Mouse (Mus musculus) kidney, embryonic 14.5 days (tissue): Measurements from ENCODE around the gene Tmppe. TPM values are rescaled to one million over a fixed set of nuclear protein-coding genes. Genes with fewer than 3 reads are reported as not detected.

ENCODE experiments used
- ATAC-seq: fragments of 200-750 bp; cut with Nextera tagmentation; 2 replicates; pipeline ENCODE4 v1.8.0; 2017; ENCODE audit warnings: moderate number of reproducible peaks, mild to moderate bottlenecking, moderate TSS enrichment, moderate library complexity; ENCODE audit not compliant: low FRiP score, low TSS enrichment
- H3K27ac ChIP-seq: fragments of 300-500 bp; sonication (generic); 2 replicates; pipeline ENCODE4 v1.5.1; 2014; ENCODE audit warnings: low read depth, mild to moderate bottlenecking, low read length, moderate library complexity, mixed read lengths
- H3K27me3 ChIP-seq: fragments of 300-500 bp; sonication (generic); 2 replicates; pipeline ENCODE4 v1.6.1; 2014; ENCODE audit warnings: mild to moderate bottlenecking, low read length; ENCODE audit not compliant: control insufficient read depth, insufficient read depth
- H3K36me3 ChIP-seq: fragments of 300-500 bp; sonication (generic); 2 replicates; pipeline ENCODE4 v1.6.1; 2014; ENCODE audit warnings: low read length, mixed read lengths; ENCODE audit not compliant: control insufficient read depth, insufficient read depth
- H3K4me1 ChIP-seq: fragments of 300-500 bp; sonication (generic); 2 replicates; pipeline ENCODE4 v1.6.1; 2014; ENCODE audit warnings: low read length, mixed read lengths; ENCODE audit not compliant: control insufficient read depth, insufficient read depth
- H3K4me2 ChIP-seq: fragments of 300-500 bp; sonication (generic); replicated peaks from 2 replicates; pipeline ENCODE4 v1.6.1; 2014; ENCODE audit warnings: low read depth, mild to moderate bottlenecking, low read length
- H3K4me3 ChIP-seq: fragments of 300-500 bp; sonication (generic); 2 replicates; pipeline ENCODE4 v1.5.1; 2014; ENCODE audit warnings: mild to moderate bottlenecking, low read length
- H3K9ac ChIP-seq: fragments of 300-500 bp; sonication (generic); 2 replicates; pipeline ENCODE4 v1.6.1; 2014; ENCODE audit warnings: low read depth, mild to moderate bottlenecking, low read length, moderate library complexity
- H3K9me3 ChIP-seq: fragments of 300-500 bp; sonication (generic); 2 replicates; pipeline ENCODE4 v1.6.1; 2016; ENCODE audit warnings: low read length; ENCODE audit not compliant: control insufficient read depth
- WGBS: fragments of 180-500 bp; shearing (Covaris S2); extraction: QIAGEN DNeasy Blood & Tissue Kit; methylation state at CpG from one replicate; pipeline ENCODE4 v1.1.7; 2014; 5-methylcytosine and 5-hydroxymethylcytosine counted together
- polyA plus RNA-seq: library from polyadenylated mRNA; unstranded; fragments of >200 nt; fragmentation: Nextera tagmentation; extraction: Ambion mirVana; gene quantifications from 2 replicates; pipeline ENCODE4 v1.2.1, GENCODE M21; 2014

Gene Tmppe
- polyA plus RNA-seq, 1 experiment from 2014 or later, result 4.1 TPM

GRCm38 (mm10) chr9:114410313-114410862 is 9.5 kb downstream of the Tmppe start:
- H3K4me1 ChIP-seq, result no peaks in the 10 kb centered on the region
- peaks cover 4% of the 10 kb centered on the region; the same call in 1 of the 2 replicates for H3K9me3 ChIP-seq
- no peak overlapping the region for H3K27ac ChIP-seq
- H3K4me3 ChIP-seq, result no peak overlapping the region
- no peaks in the 10 kb centered on the region for H3K27me3 ChIP-seq
- peaks cover 36% of the 10 kb centered on the region for H3K36me3 ChIP-seq
- peak; percentile 40; the same call in 1 of the 2 replicates for ATAC-seq
- no peak overlapping the region for H3K4me2 ChIP-seq
- 67% methylated on average over 11 of the region's 11 CpGs for WGBS
- H3K9ac ChIP-seq, result no peak overlapping the region

GRCm38 (mm10) chr9:114411295-114411694 is 10.4 kb downstream of the Tmppe start:
- Histone ChIP-seq H3K4me3 (no peak overlapping the region), H3K27ac (no peak overlapping the region), H3K27me3 (no peaks in the 10 kb centered on the region), H3K9me3 (peaks cover 4% of the 10 kb centered on the region; the same call in 1 of the 2 replicates), H3K9ac (no peak overlapping the region), H3K4me1 (no peaks in the 10 kb centered on the region), H3K4me2 (no peak overlapping the region), H3K36me3 (peaks cover 27% of the 10 kb centered on the region)
- no peak for ATAC-seq
- WGBS, result 92% methylated on average over 5 of the region's 5 CpGs

- no peak overlapping the region for H3K4me3 ChIP-seq
- no peaks in the 10 kb centered on the region for H3K4me1 ChIP-seq
- H3K4me2 ChIP-seq, result no peak overlapping the region
- H3K27me3 ChIP-seq, result no peaks in the 10 kb centered on the region
- peaks cover 4% of the 10 kb centered on the region; the same call in 1 of the 2 replicates for H3K9me3 ChIP-seq
- no peak overlapping the region for H3K9ac ChIP-seq
- H3K36me3 ChIP-seq, result peaks cover 20% of the 10 kb centered on the region
- ATAC-seq, result no peak
- no peak overlapping the region for H3K27ac ChIP-seq
- whole genome bisulfite sequencing, result 88% methylated on average over 9 of the region's 9 CpGs
Measured at GRCm38 (mm10) chr9:114412406-114412805, 11.5 kb downstream of the Tmppe start.

GRCm38 (mm10) chr9:114413866-114414265 is 13.0 kb downstream of the Tmppe start:
- no peak overlapping the region for H3K9ac ChIP-seq
- no peak overlapping the region for H3K27ac ChIP-seq
- H3K4me1 ChIP-seq, result no peaks in the 10 kb centered on the region
- H3K36me3 ChIP-seq, result peaks cover 15% of the 10 kb centered on the region
- no peak for ATAC-seq
- no peak overlapping the region for H3K4me2 ChIP-seq
- peaks cover 4% of the 10 kb centered on the region; the same call in 1 of the 2 replicates for H3K9me3 ChIP-seq
- H3K27me3 ChIP-seq, result no peaks in the 10 kb centered on the region
- no peak overlapping the region for H3K4me3 ChIP-seq
- 86% methylated on average over 12 of the region's 12 CpGs for WGBS

- H3K4me1 ChIP-seq, result no peaks in the 10 kb centered on the region
- peak; percentile 29; the same call in 1 of the 2 replicates for ATAC-seq
- peaks cover 4% of the 10 kb centered on the region; the same call in 1 of the 2 replicates for H3K9me3 ChIP-seq
- H3K36me3 ChIP-seq, result peaks cover under 1% of the 10 kb centered on the region; the same call in 1 of the 2 replicates
- WGBS, result 29% methylated on average over 11 of the region's 11 CpGs
- H3K9ac ChIP-seq, result no peak overlapping the region
- no peak overlapping the region for H3K27ac ChIP-seq
- no peak overlapping the region for H3K4me3 ChIP-seq
- no peaks in the 10 kb centered on the region for H3K27me3 ChIP-seq
- no peak overlapping the region for H3K4me2 ChIP-seq
Measured at GRCm38 (mm10) chr9:114415701-114416100, 14.8 kb downstream of the Tmppe start.

- H3K9ac ChIP-seq, result no peak overlapping the region
- no peak for ATAC-seq
- H3K4me1 ChIP-seq, result no peaks in the 10 kb centered on the region
- H3K4me3 ChIP-seq, result no peak overlapping the region
- H3K27ac ChIP-seq, result peak overlapping the region; percentile 12; the same call in 1 of the 2 replicates
- peaks cover 1% of the 10 kb centered on the region; the same call in 1 of the 2 replicates for H3K9me3 ChIP-seq
- H3K4me2 ChIP-seq, result no peak overlapping the region
- WGBS, result 82% methylated on average over 21 of the region's 21 CpGs
- no peaks in the 10 kb centered on the region; the same call in 1 of the 2 replicates for H3K36me3 ChIP-seq
- no peaks in the 10 kb centered on the region for H3K27me3 ChIP-seq
Measured at GRCm38 (mm10) chr9:114416646-114417517, 16.0 kb downstream of the Tmppe start.

- WGBS, result 95% methylated on average over 7 of the region's 7 CpGs
- Histone ChIP-seq H3K4me3 (no peak overlapping the region), H3K9me3 (no peaks in the 10 kb centered on the region)
Measured at GRCm38 (mm10) chr9:114418187-114418586, 17.3 kb downstream of the Tmppe start.

GRCm38 (mm10) chr9:114420443-114420842 is 19.5 kb downstream of the Tmppe start:
- no peak overlapping the region for H3K9ac ChIP-seq
- ATAC-seq, result no peak
- H3K9me3 ChIP-seq, result peaks cover under 1% of the 10 kb centered on the region; the same call in 1 of the 2 replicates
- H3K36me3 ChIP-seq, result peaks cover 4% of the 10 kb centered on the region; the same call in 1 of the 2 replicates
- no peaks in the 10 kb centered on the region for H3K27me3 ChIP-seq
- 83% methylated on average over 8 of the region's 8 CpGs for WGBS
- no peak overlapping the region for H3K4me2 ChIP-seq
- no peaks in the 10 kb centered on the region for H3K4me1 ChIP-seq
- H3K27ac ChIP-seq, result no peak overlapping the region
- no peak overlapping the region for H3K4me3 ChIP-seq

More at GRCm38 (mm10) chr9:114418187-114418586, 17.3 kb downstream of the Tmppe start:
- Histone ChIP-seq H3K4me2 (no peak overlapping the region), H3K9ac (no peak overlapping the region), H3K36me3 (peaks cover under 1% of the 10 kb centered on the region; the same call in 1 of the 2 replicates), H3K27me3 (no peaks in the 10 kb centered on the region), H3K27ac (no peak overlapping the region), H3K4me1 (no peaks in the 10 kb centered on the region)
- no peak for ATAC-seq

- ATAC-seq, result no peak
- H3K27me3 ChIP-seq, result no peaks in the 10 kb centered on the region
- 72% methylated on average over 3 of the region's 3 CpGs for WGBS
Measured at GRCm38 (mm10) chr9:114421045-114421444, 20.1 kb downstream of the Tmppe start.

More at GRCm38 (mm10) chr9:114421045-114421444, 20.1 kb downstream of the Tmppe start:
- H3K27ac ChIP-seq, result no peak overlapping the region
- H3K4me3 ChIP-seq, result no peak overlapping the region
- peaks cover 9% of the 10 kb centered on the region; the same call in 1 of the 2 replicates for H3K36me3 ChIP-seq
- no peak overlapping the region for H3K4me2 ChIP-seq
- H3K9ac ChIP-seq, result no peak overlapping the region
- peaks cover 4% of the 10 kb centered on the region; the same call in 1 of the 2 replicates for H3K9me3 ChIP-seq
- no peaks in the 10 kb centered on the region for H3K4me1 ChIP-seq
